Comparison of ENCODE assay signal across 9 mouse cellular contexts in the genomic region with DNA sequence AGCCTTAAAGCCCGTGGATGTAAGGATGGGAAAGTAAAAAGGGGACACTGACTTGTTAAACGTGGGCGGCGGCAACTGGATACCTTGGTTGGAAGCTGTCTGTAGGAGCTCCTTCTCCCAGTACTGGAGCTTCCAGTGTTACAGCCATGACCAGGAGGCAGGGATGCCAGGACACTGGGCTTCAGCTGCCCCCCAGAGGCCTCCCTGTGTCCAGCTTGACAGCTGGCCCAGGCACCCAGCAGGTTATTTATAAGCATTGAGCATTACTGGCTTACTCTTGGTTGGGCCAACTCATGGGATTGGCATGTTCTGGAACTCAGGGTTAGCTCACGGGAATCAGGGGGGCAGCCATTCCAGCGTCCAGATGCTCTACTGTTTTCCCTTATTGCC. TPM values are rescaled to one million over a fixed set of nuclear protein-coding genes. Genes with fewer than 3 reads are reported as not detected.
A peak's percentile ranks its signal among the peaks of the same experiment; 100 is the strongest.
DNase-seq lines count a peak whose midpoint lies in the region; ATAC-seq and TF ChIP-seq lines count a peak whose summit lies in the region.
"Had no signal": no experiment of that assay in that cellular context is flagged by ENCODE, and none has a peak within 500 bp of the region (broad histone marks: within the 10 kb centered on the region; RNA-seq: fewer than 3 reads in every experiment).

No protein-coding gene starts in this region.

- in situ Hi-C loops in ES-E14 (cut with MboI; ENCODE audit: low sequenced_read_pairs in 2 of 2, unreplicated experiment in 2 of 2), result no loop called here

- 26% methylated on average over 6 of the region's 6 CpGs for WGBS in forebrain, embryonic 10.5 days
- 19% methylated on average over 6 of the region's 6 CpGs for WGBS in limb, embryonic 12.5 days
- WGBS in midbrain, postnatal 0 days, result 27% methylated on average over 6 of the region's 6 CpGs

- intact Hi-C loops in heart, postnatal 25 days (cut with DNase I), result no loop called here

- no peak for ATAC-seq in limb, embryonic 12.5 days (ENCODE audit: insufficient number of reproducible peaks, insufficient read depth, low FRiP score, low TSS enrichment, low read depth)
- no peak for ATAC-seq in midbrain, postnatal 0 days (ENCODE audit: low FRiP score)

- H3K9ac ChIP-seq in ES-E14 (ENCODE audit: insufficient read depth, low read depth, low read length, poor library complexity, severe bottlenecking), result no peak overlapping the region
- H3K9ac ChIP-seq in limb, embryonic 12.5 days (replicated peaks), result no peak overlapping the region
- H3K9ac ChIP-seq in midbrain, postnatal 0 days (replicated peaks; ENCODE audit: low read length, poor library complexity, severe bottlenecking), result no peak overlapping the region

- no peak for DNase-seq in ES-E14 (ENCODE audit: low read depth, low spot score)
- no peak for DNase-seq in forebrain, embryonic 10.5 days (ENCODE audit: extremely low spot score, low spot score)
- peak; percentile 42 for DNase-seq in heart, postnatal 25 days (ENCODE audit: low spot score)
- no peak for DNase-seq in midbrain, postnatal 0 days (ENCODE audit: low spot score)
- DNase-seq in cerebellum, postnatal 4 days (ENCODE audit: low spot score in 2 of 2), result no peak
- DNase-seq in thymus, postnatal 25 days, result no peak
- no peak for DNase-seq in urinary bladder, postnatal 14 days (ENCODE audit: low spot score)

- H3K27me3 ChIP-seq in forebrain, embryonic 10.5 days (ENCODE audit: poor library complexity, severe bottlenecking), result peaks cover 40% of the 10 kb centered on the region
- peaks cover 48% of the 10 kb centered on the region for H3K27me3 ChIP-seq in limb, embryonic 12.5 days
- H3K27me3 ChIP-seq in midbrain, postnatal 0 days (ENCODE audit: insufficient read depth, low read length), result peaks cover 11% of the 10 kb centered on the region

- H3K4me1 ChIP-seq in ES-E14 (ENCODE audit: control insufficient read depth in 2 of 2, insufficient read depth in 2 of 2, low read length in 2 of 2, poor library complexity in 1 of 2), result no peaks in the 10 kb centered on the region
- peaks cover 16% of the 10 kb centered on the region for H3K4me1 ChIP-seq in forebrain, embryonic 10.5 days
- H3K4me1 ChIP-seq in limb, embryonic 12.5 days (replicated peaks), result peaks cover 9% of the 10 kb centered on the region; the same call in 1 of the 2 replicates
- H3K4me1 ChIP-seq in midbrain, postnatal 0 days (ENCODE audit: insufficient read depth, low read length), result no peaks in the 10 kb centered on the region

- peak overlapping the region; percentile 64 to 69 for H3K4me3 ChIP-seq in ES-E14 (ENCODE audit: insufficient read depth in 1 of 2, low read depth in 1 of 2, low read length in 2 of 2, poor library complexity in 1 of 2, severe bottlenecking in 1 of 2)
- H3K4me3 ChIP-seq in forebrain, embryonic 10.5 days, result peak overlapping the region; percentile 54
- H3K4me3 ChIP-seq in limb, embryonic 12.5 days (replicated peaks), result peak overlapping the region; percentile 49
- H3K4me3 ChIP-seq in midbrain, postnatal 0 days (ENCODE audit: low read depth, low read length), result peak overlapping the region; percentile 35

- H3K9me3 ChIP-seq in ES-E14 (ENCODE audit: control insufficient read depth, insufficient read depth, low read depth, low read length), result no peaks in the 10 kb centered on the region
- H3K9me3 ChIP-seq in forebrain, embryonic 10.5 days, result no peaks in the 10 kb centered on the region
- no peaks in the 10 kb centered on the region for H3K9me3 ChIP-seq in limb, embryonic 12.5 days
- H3K9me3 ChIP-seq in midbrain, postnatal 0 days (ENCODE audit: low read length), result no peaks in the 10 kb centered on the region

- no peak for TF ChIP-seq CTCF in midbrain, postnatal 0 days (IDR thresholded peaks at IDR 0.05)

- no peaks in the 10 kb centered on the region for H3K36me3 ChIP-seq in ES-E14 (ENCODE audit: control insufficient read depth, insufficient read depth, low read length, poor library complexity, severe bottlenecking)
- no peaks in the 10 kb centered on the region for H3K36me3 ChIP-seq in forebrain, embryonic 10.5 days (replicated peaks)
- no peaks in the 10 kb centered on the region for H3K36me3 ChIP-seq in limb, embryonic 12.5 days
- H3K36me3 ChIP-seq in midbrain, postnatal 0 days (ENCODE audit: insufficient read depth, low read length), result no peaks in the 10 kb centered on the region

- H3K27ac ChIP-seq in ES-E14 (ENCODE audit: insufficient read depth, low read depth, low read length, poor library complexity, severe bottlenecking), result no peak overlapping the region
- no peak overlapping the region for H3K27ac ChIP-seq in forebrain, embryonic 10.5 days
- H3K27ac ChIP-seq in limb, embryonic 12.5 days, result no peak overlapping the region
- H3K27ac ChIP-seq in midbrain, postnatal 0 days (ENCODE audit: low read depth, low read length), result no peak overlapping the region

- H3K4me2 ChIP-seq in limb, embryonic 12.5 days, result peak overlapping the region; percentile 89
- H3K4me2 ChIP-seq in midbrain, postnatal 0 days (ENCODE audit: low read depth, low read length, poor library complexity, severe bottlenecking), result peak overlapping the region; percentile 66

TF ChIP-seq in ES-E14, 5 proteins besides CTCF, POLR2A, EP300 and RAD21:
- TF ChIP-seq MAFK (IDR thresholded peaks at IDR 0.05; ENCODE audit: insufficient read depth, low read depth, low read length), result no peak
- no peak for TF ChIP-seq ZC3H11A (IDR thresholded peaks at IDR 0.05; ENCODE audit: borderline replicate concordance, low read depth, low read length)
- TF ChIP-seq CHD2 (IDR thresholded peaks at IDR 0.05; ENCODE audit: low read depth, low read length), result no peak
- TF ChIP-seq HCFC1 (IDR thresholded peaks at IDR 0.05; ENCODE audit: borderline replicate concordance, insufficient read depth, low read length), result no peak
- TF ChIP-seq ZNF384 (IDR thresholded peaks at IDR 0.05; ENCODE audit: low read depth, low read length), result no peak

RNA-seq across cellular contexts. Expression of gene P2rx5, which starts 0.6 kb away (rescaled TPM):
- 1.7 and 1.9 TPM in 2 replicates for total RNA-seq in ES-E14 (2012; rRNA removed)
- polyA plus RNA-seq in forebrain, embryonic 10.5 days (2016; fragmentation: Nextera tagmentation; extraction: Ambion mirVana), result 0.10 and 0.24 TPM in 2 replicates
- total RNA-seq in heart, postnatal 25 days (2021), result 10 to 100 TPM; 13.0 to 13.3 TPM
- polyA plus RNA-seq in limb, embryonic 12.5 days (2016; fragmentation: Nextera tagmentation; extraction: Ambion mirVana), result 0.21 and 0.26 TPM in 2 replicates
- 1.1 TPM in 1 of 2 replicates, not detected in the other for total RNA-seq in midbrain, postnatal 0 days (2014; rRNA removed)
- polyA plus RNA-seq in midbrain, postnatal 0 days (2015; fragmentation: Nextera tagmentation; extraction: Ambion mirVana), result 0.28 and 0.50 TPM in 2 replicates
- total RNA-seq: neutrophil, adult 5-6 weeks had no signal

RNA-seq across cellular contexts. Expression of gene Emc6, which starts 16.0 kb away (rescaled TPM):
- total RNA-seq in ES-E14 (2012; rRNA removed), result 80.7 and 95.4 TPM in 2 replicates
- polyA plus RNA-seq in forebrain, embryonic 10.5 days (2016; fragmentation: Nextera tagmentation; extraction: Ambion mirVana), result 135 and 138 TPM in 2 replicates
- 10 to 100 TPM; 78.3 to 84.4 TPM for total RNA-seq in heart, postnatal 25 days (2021)
- 99.3 and 101 TPM in 2 replicates for polyA plus RNA-seq in limb, embryonic 12.5 days (2016; fragmentation: Nextera tagmentation; extraction: Ambion mirVana)
- total RNA-seq in midbrain, postnatal 0 days (2014; rRNA removed), result 141 and 143 TPM in 2 replicates
- polyA plus RNA-seq in midbrain, postnatal 0 days (2015; fragmentation: Nextera tagmentation; extraction: Ambion mirVana), result 169 and 182 TPM in 2 replicates

RNA-seq across cellular contexts. Expression of gene Tax1bp3, which starts 16.1 kb away (rescaled TPM):
- 18.4 and 55.0 TPM in 2 replicates for total RNA-seq in ES-E14 (2012; rRNA removed)
- 143 TPM in 2 replicates for polyA plus RNA-seq in forebrain, embryonic 10.5 days (2016; fragmentation: Nextera tagmentation; extraction: Ambion mirVana)
- 10 to 100 TPM; 45.9 to 50.0 TPM for total RNA-seq in heart, postnatal 25 days (2021)
- 211 and 215 TPM in 2 replicates for polyA plus RNA-seq in limb, embryonic 12.5 days (2016; fragmentation: Nextera tagmentation; extraction: Ambion mirVana)
- total RNA-seq in midbrain, postnatal 0 days (2014; rRNA removed), result 43.8 and 55.6 TPM in 2 replicates
- 91.0 and 100 TPM in 2 replicates for polyA plus RNA-seq in midbrain, postnatal 0 days (2015; fragmentation: Nextera tagmentation; extraction: Ambion mirVana)

RNA-seq across cellular contexts. Expression of gene Haspin, which starts 22.7 kb away (rescaled TPM):
- 19.7 and 25.5 TPM in 2 replicates for total RNA-seq in ES-E14 (2012; rRNA removed)
- polyA plus RNA-seq in forebrain, embryonic 10.5 days (2016; fragmentation: Nextera tagmentation; extraction: Ambion mirVana), result 25.3 and 28.6 TPM in 2 replicates
- total RNA-seq in heart, postnatal 25 days (2021), result under 1 TPM; 0.17 to 0.34 TPM
- polyA plus RNA-seq in limb, embryonic 12.5 days (2016; fragmentation: Nextera tagmentation; extraction: Ambion mirVana), result 19.7 and 21.6 TPM in 2 replicates
- total RNA-seq in midbrain, postnatal 0 days (2014; rRNA removed), result 0.60 and 1.4 TPM in 2 replicates
- polyA plus RNA-seq in midbrain, postnatal 0 days (2015; fragmentation: Nextera tagmentation; extraction: Ambion mirVana), result 0.97 and 1.3 TPM in 2 replicates

RNA-seq across cellular contexts. Expression of gene Ctns, which starts 38.0 kb away (rescaled TPM):
- 15.8 and 22.1 TPM in 2 replicates for total RNA-seq in ES-E14 (2012; rRNA removed)
- 14.8 and 16.1 TPM in 2 replicates for polyA plus RNA-seq in forebrain, embryonic 10.5 days (2016; fragmentation: Nextera tagmentation; extraction: Ambion mirVana)
- 10 to 100 TPM; 12.1 to 14.3 TPM for total RNA-seq in heart, postnatal 25 days (2021)
- 23.4 and 24.9 TPM in 2 replicates for polyA plus RNA-seq in limb, embryonic 12.5 days (2016; fragmentation: Nextera tagmentation; extraction: Ambion mirVana)
- 21.5 and 22.9 TPM in 2 replicates for total RNA-seq in midbrain, postnatal 0 days (2014; rRNA removed)
- polyA plus RNA-seq in midbrain, postnatal 0 days (2015; fragmentation: Nextera tagmentation; extraction: Ambion mirVana), result 13.0 and 13.3 TPM in 2 replicates
